Mouse (Mus musculus) left cerebral cortex, adult 2 months (tissue): ENCODE data around the gene Mcl1. TPM values are rescaled to one million over a fixed set of nuclear protein-coding genes. Genes with fewer than 3 reads are reported as not detected.
"Not testable (repeated sequence)": the region's sequence is repeated elsewhere in the genome, so short reads cannot be mapped to it uniquely, and the experiment has no call there.

Experiments
- DNase-seq, 2 experiments: peaks; one replicate each; pipeline ENCODE4 v3.0.0; 2021 to 2022; ENCODE audit warnings: low spot score in 2 of 2, mixed read lengths in 1 of 2; ENCODE audit errors: extremely low spot score in 1 of 2
- H3K27ac ChIP-seq: fragments of 200-600 bp; 2 replicates; pipeline ENCODE4 v1.8.1; 2022
- H3K4me3 ChIP-seq: fragments of 200-600 bp; 2 replicates; pipeline ENCODE4 v1.8.1; 2022
- CTCF ChIP-seq: fragments of 200-600 bp; IDR thresholded peaks from 2 replicates; pipeline ENCODE4 v1.8.1; 2022; ENCODE audit warnings: antibody characterized with exemption, mild to moderate bottlenecking, moderate library complexity
- intact Hi-C: fragments of 180-260 bp; cut with DNase I; formaldehyde crosslinking; loops from one replicate; pipeline ENCODE4 v1.15.1; 2025
- long read RNA-seq, 2 experiments: library from polyadenylated mRNA; stranded (forward); transcript quantifications; one replicate each; pipeline ENCODE4 v2.0.0; 2021; ENCODE audit warnings: borderline mapping rate in 2 of 2
- total RNA-seq, 2 experiments: library from RNA; stranded (reverse); gene quantifications; 2 replicates each; pipeline ENCODE4 v1.2.3; 2021

Gene Mcl1
- total RNA-seq = 10 to 100 TPM; 52.7 to 60.9 TPM
- long read RNA-seq, experiment 1, transcript Mcl1-201 (3 exons, 3,418 nt) = major isoform, 33 of 39 reads
- long read RNA-seq, experiment 1, partial matches to known transcripts = 3 of 39 reads
- long read RNA-seq, experiment 1, other reads (novel, unspliced or antisense) = 3 of 39 reads
- long read RNA-seq, experiment 2, transcript Mcl1-201 (3 exons, 3,418 nt) = major isoform, 29 of 36 reads
- long read RNA-seq, experiment 2, partial matches to known transcripts = 4 of 36 reads
- long read RNA-seq, experiment 2, other reads (novel, unspliced or antisense) = 3 of 36 reads

DNA sequence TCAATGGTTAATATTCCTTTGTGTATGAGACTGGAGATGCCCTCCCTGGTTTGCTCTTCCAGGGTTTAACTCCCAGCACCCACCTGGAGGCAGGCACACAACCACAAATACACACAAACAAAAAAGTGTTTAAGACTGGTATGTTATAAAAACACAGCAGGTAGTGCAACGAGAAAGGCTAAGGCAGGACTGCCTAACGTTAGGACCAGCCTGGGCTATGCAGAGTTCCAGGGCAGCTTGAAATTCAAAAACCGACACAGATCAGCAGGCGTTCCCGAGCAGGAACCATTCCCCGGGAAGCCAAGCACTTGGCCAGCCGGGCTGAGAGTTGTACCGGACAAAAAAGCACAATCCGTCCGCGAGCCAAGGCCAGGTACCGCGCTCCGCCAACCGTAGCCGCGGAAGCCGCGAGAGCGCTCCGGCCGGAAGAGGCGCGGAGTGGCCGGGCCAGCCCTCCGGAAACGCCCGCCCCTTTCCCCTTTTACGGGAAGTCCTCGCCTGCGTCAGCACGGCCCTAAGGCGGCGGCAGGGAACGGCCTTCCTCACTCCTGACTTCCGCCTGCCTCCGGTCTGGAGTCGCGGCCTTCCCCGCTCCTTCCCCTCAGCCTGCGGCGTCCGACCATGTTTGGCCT, at the start of gene Mcl1:
Gene Mcl1 (plus strand): TSS at position 553 of the 632 bp plus-strand sequence.
- no peak; the same call in none of the 2 replicates for TF ChIP-seq CTCF
- intact Hi-C loops = loop anchor here (2.0 kb wide), 1 partner anchor 32 kb away; no protein-coding TSS in a partner anchor
- Histone ChIP-seq H3K4me3 (peak within 1 kb of the TSS; percentile 98), H3K27ac (peak within 1 kb of the TSS; percentile 96)
- DNase-seq = peak; percentile 93

- intact Hi-C loops = no loop called here
- TF ChIP-seq CTCF = no peak
- no peak for DNase-seq
- Histone ChIP-seq H3K4me3 (no peak overlapping the region), H3K27ac (no peak overlapping the region)
These were observed 49.4 kb upstream of the Mcl1 start for GRCm38 (mm10) chr3:95609195-95609594.

DNA sequence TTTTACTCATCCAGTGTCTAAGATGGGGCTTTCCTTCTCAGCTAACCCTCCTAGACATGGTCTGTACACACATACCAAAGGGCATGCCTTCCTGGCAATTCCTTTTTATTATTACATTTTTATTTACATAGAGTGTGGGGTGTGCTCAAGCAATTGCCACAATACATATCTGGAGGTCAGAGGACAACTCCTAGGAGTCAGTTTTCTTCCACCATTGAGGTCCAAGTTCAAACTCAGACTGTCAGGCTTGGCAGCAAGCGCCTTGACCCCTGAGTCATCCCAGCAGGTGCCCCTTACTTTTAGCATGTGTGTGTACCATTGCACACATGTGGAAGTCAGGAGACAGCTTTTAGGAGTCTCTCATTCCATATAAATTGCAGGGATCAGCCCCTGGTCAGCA, 44.6 kb upstream of the Mcl1 start:
- intact Hi-C loops = no loop called here
- TF ChIP-seq CTCF = no peak
- no peak for DNase-seq
- no peak overlapping the region for H3K4me3 ChIP-seq
- H3K27ac ChIP-seq = no peak overlapping the region

DNA sequence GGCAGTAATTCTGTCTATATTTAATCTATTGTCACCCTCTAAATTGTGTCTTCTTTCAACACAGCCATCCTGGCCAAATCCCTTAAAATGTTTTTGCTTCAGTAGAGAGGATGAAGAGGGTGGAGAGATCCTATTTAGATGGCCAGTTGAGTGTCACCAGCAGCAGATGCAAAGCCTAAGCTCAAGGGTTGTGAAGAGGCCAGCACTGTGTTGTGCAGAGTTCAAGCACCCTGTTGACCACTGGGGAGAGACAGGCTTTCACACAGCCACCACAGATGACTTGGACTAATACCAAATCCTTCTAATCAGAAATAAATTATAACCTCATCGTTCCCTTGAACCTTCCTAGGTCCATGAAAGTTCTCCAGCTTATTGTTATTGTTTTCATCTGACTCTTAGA, 40.1 kb upstream of the Mcl1 start:
- intact Hi-C loops = no loop called here
- no peak for DNase-seq
- Histone ChIP-seq H3K27ac (no peak overlapping the region), H3K4me3 (no peak overlapping the region)
- TF ChIP-seq CTCF = no peak

- intact Hi-C loops = no loop called here
- H3K27ac ChIP-seq = no peak overlapping the region
- no peak for DNase-seq
- no peak for TF ChIP-seq CTCF
- H3K4me3 ChIP-seq = no peak overlapping the region
These were observed 37.3 kb upstream of the Mcl1 start for GRCm38 (mm10) chr3:95621241-95621640.

- H3K27ac ChIP-seq, DNase-seq, H3K4me3 ChIP-seq, intact Hi-C loops: not testable (repeated sequence)
These were observed 36.2 kb upstream of the Mcl1 start for GRCm38 (mm10) chr3:95622421-95622820.

DNA sequence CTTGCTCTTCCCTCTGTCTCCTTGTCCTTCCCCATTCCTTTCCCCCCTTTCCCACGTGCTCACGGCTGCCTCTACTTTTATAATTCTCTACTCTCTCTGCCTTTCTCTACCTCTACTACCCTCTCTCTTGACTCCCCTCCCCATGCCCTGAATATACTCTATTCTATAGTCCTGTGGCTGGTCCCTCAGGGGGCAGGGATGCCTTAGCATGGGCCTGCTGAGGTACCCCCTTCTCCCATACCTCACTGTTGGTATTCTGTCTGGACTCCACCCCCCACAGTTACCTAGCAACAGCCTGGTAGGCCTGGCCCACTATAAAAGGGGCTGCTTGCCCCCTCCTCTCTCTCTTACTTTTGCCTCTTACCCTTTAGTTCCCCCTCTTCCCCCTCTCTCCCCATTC, 35.0 kb upstream of the Mcl1 start:
- DNase-seq = no peak
- Histone ChIP-seq H3K4me3 (no peak overlapping the region), H3K27ac (no peak overlapping the region)
- no peak for TF ChIP-seq CTCF
- intact Hi-C loops = no loop called here

DNA sequence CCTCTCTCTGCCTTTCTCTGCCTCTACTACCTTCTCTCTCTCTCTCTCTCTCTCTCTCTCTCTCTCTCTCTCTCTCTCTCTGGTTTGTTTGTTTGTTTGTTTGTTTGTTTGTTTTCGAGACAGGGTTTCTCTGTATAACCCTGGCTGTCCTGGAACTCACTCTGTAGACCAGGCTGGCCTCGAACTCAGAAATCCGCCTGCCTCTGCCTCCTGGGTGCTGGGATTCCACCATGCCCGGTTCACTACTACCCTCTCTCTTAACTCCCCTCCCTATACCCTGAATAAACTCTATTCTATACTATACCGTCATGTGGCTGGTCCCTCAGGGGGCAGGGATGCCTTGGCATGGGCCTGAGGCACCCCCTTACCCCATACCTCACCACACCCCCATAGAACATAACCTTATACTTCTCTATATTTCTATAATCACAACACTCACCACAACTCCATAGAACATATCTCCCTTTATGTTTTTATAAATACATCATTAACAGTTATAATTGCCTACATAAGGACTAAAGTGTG, 34.5 kb upstream of the Mcl1 start:
- DNase-seq, intact Hi-C loops: not testable (repeated sequence)
- peak overlapping the region; percentile 62 for H3K4me3 ChIP-seq
- H3K27ac ChIP-seq = peak overlapping the region; percentile 97

DNA sequence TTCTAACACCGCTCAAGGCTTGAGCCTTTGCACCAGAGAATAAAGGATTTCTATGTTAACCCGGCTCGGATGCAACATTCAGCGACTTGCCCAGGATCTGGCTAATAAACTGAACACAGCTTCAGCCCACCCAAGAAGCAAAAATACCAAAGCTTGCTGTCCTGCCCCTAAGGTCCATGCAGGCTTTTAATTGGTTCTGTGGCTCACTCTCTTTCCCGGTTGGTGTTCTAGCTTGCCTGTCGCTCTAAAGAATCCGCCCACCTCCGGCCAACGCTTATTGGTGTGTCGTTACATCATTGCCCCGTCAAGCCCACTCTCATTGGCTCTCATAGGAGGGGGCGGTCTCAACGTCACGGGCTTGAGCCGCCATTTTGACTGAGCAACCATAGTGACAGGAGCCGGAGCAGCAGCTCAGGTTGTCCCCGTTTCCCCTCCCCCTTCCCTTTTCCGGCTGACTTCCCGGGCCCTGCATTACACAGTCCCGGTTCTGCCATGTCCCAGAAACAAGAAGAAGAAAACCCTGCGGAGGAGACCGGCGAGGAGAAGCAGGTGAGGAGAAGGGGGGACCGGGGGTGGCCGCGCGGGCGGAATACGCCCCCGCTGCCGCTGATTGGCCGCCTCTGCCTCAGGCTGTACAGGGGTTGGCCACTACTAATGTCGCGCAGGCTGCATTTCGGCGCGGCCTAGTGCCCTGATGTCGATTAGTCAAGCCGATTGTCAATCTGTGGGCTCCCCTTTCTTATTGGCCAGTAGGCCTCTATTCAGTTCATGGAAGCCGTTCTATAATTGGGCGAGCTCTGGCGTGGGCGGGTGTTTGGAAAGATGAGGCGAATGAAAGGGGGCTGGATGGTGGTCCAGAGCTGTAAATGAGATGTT, 33.7 kb upstream of the Mcl1 start, which contains the start of gene Ensa:
Gene Ensa (plus strand): TSS at position 366 of the 876 bp plus-strand sequence.
- H3K4me3 ChIP-seq = peak within 1 kb of the TSS; percentile 62
- DNase-seq = peak; percentile 95 to 97
- intact Hi-C loops = loop anchor here (5.0 kb wide), 2 partner anchors 128 to 192 kb away; partner anchors contain the start of genes Ctsk and Rprd2
- TF ChIP-seq CTCF = no peak; the same call in 1 of the 2 replicates
- peak within 1 kb of the TSS; percentile 97 for H3K27ac ChIP-seq

DNA sequence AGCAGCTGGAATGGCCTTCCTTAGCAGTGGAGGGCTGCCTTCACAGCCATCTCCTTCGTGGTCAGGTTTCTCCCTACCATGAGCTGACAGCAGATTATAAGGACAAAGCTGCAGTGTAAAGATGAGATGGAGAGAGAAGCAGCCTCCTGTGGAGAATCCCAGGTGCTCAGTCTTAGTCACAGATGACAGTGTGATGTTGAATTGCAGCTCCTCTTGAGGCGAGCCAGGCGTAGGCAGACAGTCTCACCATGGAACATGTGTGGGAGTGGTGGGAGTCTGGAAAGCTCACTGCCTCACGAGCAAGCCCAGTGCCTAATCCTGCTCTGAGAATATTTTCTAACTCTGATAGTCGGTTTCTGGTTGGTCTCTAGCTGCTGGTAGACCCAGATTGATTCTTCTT, 30.8 kb upstream of the Mcl1 start:
- intact Hi-C loops = loop anchor here (2.0 to 5.0 kb wide), 3 partner anchors 31 to 190 kb away; partner anchors contain the start of genes Ctsk, Mcl1 and Rprd2
- no peak for TF ChIP-seq CTCF
- peak overlapping the region; percentile 81 for H3K27ac ChIP-seq
- DNase-seq = peak; percentile 72 to 74
- H3K4me3 ChIP-seq = peak overlapping the region; percentile 62

GRCm38 (mm10) chr3:95629755-95630154, 28.8 kb upstream of the Mcl1 start:
- peak; percentile 57 to 61 for DNase-seq
- intact Hi-C loops = loop anchor here (5.0 kb wide), 2 partner anchors 132 to 188 kb away; partner anchors contain the start of genes Ctsk and Rprd2
- peak overlapping the region; percentile 81 for H3K27ac ChIP-seq
- TF ChIP-seq CTCF = no peak
- peak overlapping the region; percentile 9; the same call in 1 of the 2 replicates for H3K4me3 ChIP-seq
